Mouse (Mus musculus) CH12.LX (cell line): ENCODE measurements around the gene Cox4i2.

Experiments
- CHD2 ChIP-seq: IDR thresholded peaks from 2 replicates; pipeline ENCODE4 v1.6.1; 2011; ENCODE audit warnings: low read length, improper control_type of control experiment
- CTCF ChIP-seq, 2 experiments: IDR thresholded peaks in 1 of 2; conservative IDR thresholded peaks in 1 of 2; 2 replicates each; pipeline ENCODE4 v1.5.1; 2011 to 2012; ENCODE audit warnings: low read depth in 2 of 2, low read length in 2 of 2, improper control_type of control experiment in 1 of 2, inconsistent platforms in 1 of 2, mild to moderate bottlenecking in 1 of 2, moderate library complexity in 1 of 2
- POLR2A ChIP-seq: IDR thresholded peaks from 2 replicates; pipeline ENCODE4 v1.6.1; 2011; ENCODE audit warnings: low read depth, mild to moderate bottlenecking, improper control_type of control experiment, low read length
- SIN3A ChIP-seq: IDR thresholded peaks from 2 replicates; pipeline ENCODE4 v1.6.1; 2012; ENCODE audit warnings: low read length, improper control_type of control experiment, inconsistent platforms
- TCF12 ChIP-seq: IDR thresholded peaks from 2 replicates; pipeline ENCODE4 v1.6.1; 2014; ENCODE audit warnings: low read depth, mild to moderate bottlenecking, inconsistent platforms, low read length, improper control_type of control experiment

GRCm38 (mm10) chr2:152804408-152805110, 50.6 kb downstream of the Cox4i2 start:
- no peak for TF ChIP-seq POLR2A
- no peak for TF ChIP-seq CHD2
- no peak for TF ChIP-seq TCF12
- no peak for TF ChIP-seq CTCF (conservative IDR thresholded peaks at IDR 0.05 in 1 of 2, IDR thresholded peaks at IDR 0.05 in 1 of 2; ENCODE audit: low read depth in 2 of 2, low read length in 2 of 2)
- TF ChIP-seq SIN3A, result no peak
